Mouse (Mus musculus): ENCODE measurements around the gene Rnase9. TPM values are rescaled to one million over a fixed set of nuclear protein-coding genes. Genes with fewer than 3 reads are reported as not detected.
A peak's percentile ranks its signal among the peaks of the same experiment; 100 is the strongest.

Rnase9 gene
- polyA plus RNA-seq, 1 experiment from 2014 or later, result not detected

DNA sequence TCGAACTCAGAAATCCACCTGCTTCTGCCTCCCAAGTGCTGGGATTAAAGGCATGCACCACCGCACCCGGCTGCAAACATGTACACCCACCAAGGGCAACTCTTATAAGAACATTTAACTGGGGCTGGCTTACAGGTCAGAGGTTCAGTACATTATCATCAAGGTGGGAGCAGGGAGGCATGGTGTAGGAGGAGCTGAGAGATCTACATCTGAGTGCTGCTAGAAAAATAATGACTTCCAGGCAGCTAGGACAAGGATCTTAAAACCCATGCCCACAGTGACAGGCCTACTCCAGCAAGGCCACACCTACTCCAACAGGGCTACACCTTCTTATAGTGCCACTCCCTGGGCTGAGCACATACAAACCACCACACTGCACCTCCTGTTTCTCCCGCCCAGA is 44.2 kb upstream of the Rnase9 start:
- WGBS, result 82% methylated on average over 4 of the region's 4 CpGs
- no peak for TF ChIP-seq CTCF (IDR thresholded peaks at IDR 0.05; ENCODE audit: low read depth)
- no peak overlapping the region for H3K27ac ChIP-seq
- peaks cover 5% of the 10 kb centered on the region; the same call in 1 of the 2 replicates for H3K4me1 ChIP-seq (replicated peaks; ENCODE audit: insufficient read depth, low read length)
- no peak for ATAC-seq (replicated peaks; ENCODE audit: low FRiP score, low read depth)
- H3K9me3 ChIP-seq (replicated peaks; ENCODE audit: low read length), result no peaks in the 10 kb centered on the region
- DNase-seq (ENCODE audit: low spot score), result no peak
- no peak overlapping the region for H3K4me3 ChIP-seq (replicated peaks; ENCODE audit: low read depth, low read length)
- no peak overlapping the region for H3K4me2 ChIP-seq (ENCODE audit: low read length)
- no peak overlapping the region for H3K9ac ChIP-seq (ENCODE audit: low read depth, low read length)
- H3K36me3 ChIP-seq (ENCODE audit: insufficient read depth, low read length), result no peaks in the 10 kb centered on the region
- no peaks in the 10 kb centered on the region for H3K27me3 ChIP-seq (ENCODE audit: insufficient read depth, low read length)

GRCm38 (mm10) chr14:51085086-51085485 is 43.4 kb upstream of the Rnase9 start:
- Histone ChIP-seq H3K4me1 (replicated peaks; ENCODE audit: insufficient read depth, low read length) (peaks cover 5% of the 10 kb centered on the region; the same call in 1 of the 2 replicates), H3K36me3 (ENCODE audit: insufficient read depth, low read length) (no peaks in the 10 kb centered on the region), H3K4me3 (replicated peaks; ENCODE audit: low read depth, low read length) (no peak overlapping the region), H3K4me2 (ENCODE audit: low read length) (no peak overlapping the region), H3K9me3 (replicated peaks; ENCODE audit: low read length) (no peaks in the 10 kb centered on the region), H3K27ac (no peak overlapping the region), H3K27me3 (ENCODE audit: insufficient read depth, low read length) (no peaks in the 10 kb centered on the region), H3K9ac (ENCODE audit: low read depth, low read length) (no peak overlapping the region)
- TF ChIP-seq CTCF (IDR thresholded peaks at IDR 0.05; ENCODE audit: low read depth), result no peak
- DNase-seq (ENCODE audit: low spot score) (no peak), ATAC-seq (replicated peaks; ENCODE audit: low FRiP score, low read depth) (no peak)
- WGBS, result 73% methylated on average over 2 of the region's 2 CpGs

DNA sequence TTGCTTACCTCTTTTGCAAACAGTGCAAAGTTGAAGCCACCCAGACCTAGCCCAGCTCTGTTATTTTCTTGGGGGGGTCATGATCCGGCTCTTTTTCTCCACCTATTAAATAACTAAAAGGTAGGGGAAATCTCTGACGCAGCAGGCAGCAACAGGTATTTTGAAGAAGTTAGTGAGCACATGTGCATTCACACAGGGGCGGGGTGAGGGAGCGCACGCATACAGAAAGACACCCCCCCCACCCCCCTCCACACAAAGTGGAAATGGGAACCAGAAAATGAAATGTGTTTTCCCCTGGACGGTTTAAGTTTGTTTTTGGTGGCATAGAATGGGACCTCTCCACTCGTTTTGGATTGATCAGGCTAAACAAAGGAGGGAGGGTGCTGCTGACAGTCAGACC is 42.1 kb upstream of the Rnase9 start:
- H3K27me3 ChIP-seq (ENCODE audit: insufficient read depth, low read length), result no peaks in the 10 kb centered on the region
- peak overlapping the region; percentile 84 for H3K4me2 ChIP-seq (ENCODE audit: low read length)
- 26% methylated on average over 7 of the region's 7 CpGs for WGBS
- no peak overlapping the region for H3K27ac ChIP-seq
- H3K4me1 ChIP-seq (replicated peaks; ENCODE audit: insufficient read depth, low read length), result peaks cover 5% of the 10 kb centered on the region; the same call in 1 of the 2 replicates
- H3K36me3 ChIP-seq (ENCODE audit: insufficient read depth, low read length), result no peaks in the 10 kb centered on the region
- ATAC-seq (replicated peaks; ENCODE audit: low FRiP score, low read depth), result no peak
- no peak for TF ChIP-seq CTCF (IDR thresholded peaks at IDR 0.05; ENCODE audit: low read depth)
- no peak overlapping the region for H3K9ac ChIP-seq (ENCODE audit: low read depth, low read length)
- H3K9me3 ChIP-seq (replicated peaks; ENCODE audit: low read length), result no peaks in the 10 kb centered on the region
- 0 out of 2 replicates have a peak overlapping the region, but pooled peaks have one; percentile 54 for H3K4me3 ChIP-seq (replicated peaks; ENCODE audit: low read depth, low read length)
- DNase-seq (ENCODE audit: low spot score), result no peak

GRCm38 (mm10) chr14:51082599-51083581 is 41.2 kb upstream of the Rnase9 start:
- Histone ChIP-seq H3K36me3 (ENCODE audit: insufficient read depth, low read length) (no peaks in the 10 kb centered on the region), H3K4me3 (replicated peaks; ENCODE audit: low read depth, low read length) (peak overlapping the region; percentile 54), H3K9ac (ENCODE audit: low read depth, low read length) (peak overlapping the region; percentile 58), H3K27ac (no peak overlapping the region), H3K9me3 (replicated peaks; ENCODE audit: low read length) (no peaks in the 10 kb centered on the region), H3K27me3 (ENCODE audit: insufficient read depth, low read length) (no peaks in the 10 kb centered on the region), H3K4me2 (ENCODE audit: low read length) (peak overlapping the region; percentile 84), H3K4me1 (replicated peaks; ENCODE audit: insufficient read depth, low read length) (peaks cover 5% of the 10 kb centered on the region; the same call in 1 of the 2 replicates)
- DNase-seq (ENCODE audit: low spot score) (peak; percentile 65), ATAC-seq (replicated peaks; ENCODE audit: low FRiP score, low read depth) (peak; percentile 75)
- no peak for TF ChIP-seq CTCF (IDR thresholded peaks at IDR 0.05; ENCODE audit: low read depth)
- WGBS, result 3% methylated on average over 38 of the region's 40 CpGs

GRCm38 (mm10) chr14:51081035-51081434 is 39.4 kb upstream of the Rnase9 start:
- 89% methylated on average over 2 of the region's 2 CpGs for WGBS
- H3K4me1 ChIP-seq (replicated peaks; ENCODE audit: insufficient read depth, low read length), result peaks cover 5% of the 10 kb centered on the region; the same call in 1 of the 2 replicates

DNA sequence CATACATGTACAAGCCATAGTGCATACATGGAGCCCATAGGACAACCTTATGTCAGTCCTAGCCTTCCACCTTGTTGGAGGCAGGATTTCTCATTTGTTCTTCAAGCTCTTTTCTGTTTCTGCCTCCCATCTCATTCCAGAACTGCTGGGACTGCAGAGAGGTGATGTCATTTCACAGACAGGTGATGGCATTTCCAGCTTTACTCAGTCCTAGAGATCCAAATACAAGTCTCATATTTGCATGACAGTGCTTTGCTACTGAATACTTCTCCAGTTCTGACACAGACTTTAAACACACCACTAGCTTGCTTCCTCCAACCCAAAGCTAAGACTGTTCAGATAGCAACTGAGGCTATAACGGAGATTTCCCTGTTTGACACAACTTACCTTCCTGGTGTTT is 37.5 kb upstream of the Rnase9 start:
- H3K4me3 ChIP-seq (replicated peaks; ENCODE audit: low read depth, low read length), result no peak overlapping the region
- no peak overlapping the region for H3K9ac ChIP-seq (ENCODE audit: low read depth, low read length)
- H3K36me3 ChIP-seq (ENCODE audit: insufficient read depth, low read length), result no peaks in the 10 kb centered on the region
- no peak overlapping the region for H3K27ac ChIP-seq
- WGBS, result 85% methylated on average over 1 of the region's 1 CpGs
- peaks cover 5% of the 10 kb centered on the region; the same call in 1 of the 2 replicates for H3K4me1 ChIP-seq (replicated peaks; ENCODE audit: insufficient read depth, low read length)
- H3K27me3 ChIP-seq (ENCODE audit: insufficient read depth, low read length), result no peaks in the 10 kb centered on the region
- no peak for TF ChIP-seq CTCF (IDR thresholded peaks at IDR 0.05; ENCODE audit: low read depth)
- H3K4me2 ChIP-seq (ENCODE audit: low read length), result no peak overlapping the region
- DNase-seq (ENCODE audit: low spot score), result no peak
- ATAC-seq (replicated peaks; ENCODE audit: low FRiP score, low read depth), result no peak
- no peaks in the 10 kb centered on the region for H3K9me3 ChIP-seq (replicated peaks; ENCODE audit: low read length)

More at GRCm38 (mm10) chr14:51081035-51081434, 39.4 kb upstream of the Rnase9 start:
- H3K4me2 ChIP-seq (ENCODE audit: low read length), result no peak overlapping the region
- H3K9me3 ChIP-seq (replicated peaks; ENCODE audit: low read length), result no peaks in the 10 kb centered on the region
- ATAC-seq (replicated peaks; ENCODE audit: low FRiP score, low read depth), result no peak
- H3K36me3 ChIP-seq (ENCODE audit: insufficient read depth, low read length), result no peaks in the 10 kb centered on the region
- no peak overlapping the region for H3K9ac ChIP-seq (ENCODE audit: low read depth, low read length)
- no peak overlapping the region for H3K4me3 ChIP-seq (replicated peaks; ENCODE audit: low read depth, low read length)
- no peaks in the 10 kb centered on the region for H3K27me3 ChIP-seq (ENCODE audit: insufficient read depth, low read length)
- H3K27ac ChIP-seq, result no peak overlapping the region
- DNase-seq (ENCODE audit: low spot score), result no peak
- TF ChIP-seq CTCF (IDR thresholded peaks at IDR 0.05; ENCODE audit: low read depth), result no peak
